ENCODE assay signal across 8 mouse cellular contexts in genomic region chr2:18998054-18998478, GRCm38 (mm10). TPM values are rescaled to one million over a fixed set of nuclear protein-coding genes. Genes with fewer than 3 reads are reported as not detected.
DNase-seq lines count a peak whose midpoint lies in the region; ATAC-seq lines count a peak whose summit lies in the region.

TSS of gene Pip4k2a (minus strand) at chr2:18998126.
TSS of gene 4930426L09Rik (plus strand) at chr2:18998343.

- H3K4me2 ChIP-seq in hindbrain, embryonic 13.5 days: peak within 1 kb of the TSS; percentile 94

- H3K9me3 ChIP-seq in hindbrain, embryonic 13.5 days: no peaks in the 10 kb centered on the region

- DNase-seq in R1 (ENCODE audit: low read depth, low spot score): peak; percentile 80
- peak; percentile 91 to 95 for DNase-seq in cerebellum, postnatal 14 days
- peak; percentile 84 to 89 for DNase-seq in frontal cortex, postnatal 14 days (ENCODE audit: low spot score in 2 of 2)
- peak; percentile 86 to 94 for DNase-seq in layer of hippocampus, postnatal 25 days (ENCODE audit: extremely low spot score in 1 of 2, low spot score in 1 of 2)
- peak; percentile 94 for DNase-seq in lung, postnatal 14 days
- DNase-seq in ovary, postnatal 36 days (ENCODE audit: low spot score): peak; percentile 94
- DNase-seq in thymus, postnatal 14 days: peak; percentile 99

- peaks cover 21% of the 10 kb centered on the region for H3K4me1 ChIP-seq in hindbrain, embryonic 13.5 days (replicated peaks)

- H3K27me3 ChIP-seq in hindbrain, embryonic 13.5 days: no peaks in the 10 kb centered on the region

- peak within 1 kb of the TSS; percentile 83 for H3K4me3 ChIP-seq in hindbrain, embryonic 13.5 days

- peak within 1 kb of the TSS; percentile 93 for H3K27ac ChIP-seq in hindbrain, embryonic 13.5 days

- under 1% methylated on average over 65 of the region's 66 CpGs for WGBS in hindbrain, embryonic 13.5 days

- ATAC-seq in hindbrain, embryonic 13.5 days (ENCODE audit: low FRiP score): peak; percentile 97

- H3K36me3 ChIP-seq in hindbrain, embryonic 13.5 days: no peaks in the 10 kb centered on the region

- H3K9ac ChIP-seq in hindbrain, embryonic 13.5 days: peak within 1 kb of the TSS; percentile 86

RNA-seq across cellular contexts. Expression of gene Pip4k2a, which starts in this region (rescaled TPM):
- 10.8 and 11.1 TPM in 2 replicates for polyA plus RNA-seq in hindbrain, embryonic 13.5 days (2015; fragmentation: Nextera tagmentation; extraction: Ambion mirVana)
- 10 to 100 TPM; 47.9 to 54.1 TPM for total RNA-seq in layer of hippocampus, postnatal 25 days (2021)

RNA-seq across cellular contexts. Expression of gene 4930426L09Rik, which starts in this region (rescaled TPM):
- polyA plus RNA-seq in hindbrain, embryonic 13.5 days (2015; fragmentation: Nextera tagmentation; extraction: Ambion mirVana): 0.44 and 0.57 TPM in 2 replicates
- total RNA-seq in layer of hippocampus, postnatal 25 days (2021): 1 to 10 TPM; 1.2 to 1.3 TPM

Comparison
In these comparisons a context has a peak if more than half of its experiments do, and no peak if none do; other contexts are left out.
1. Peak in every context shown above with its lines: DNase-seq, ATAC-seq, H3K4me3 ChIP-seq and H3K27ac ChIP-seq.